ENCODE assay signal across 12 mouse cellular contexts in the genomic region with DNA sequence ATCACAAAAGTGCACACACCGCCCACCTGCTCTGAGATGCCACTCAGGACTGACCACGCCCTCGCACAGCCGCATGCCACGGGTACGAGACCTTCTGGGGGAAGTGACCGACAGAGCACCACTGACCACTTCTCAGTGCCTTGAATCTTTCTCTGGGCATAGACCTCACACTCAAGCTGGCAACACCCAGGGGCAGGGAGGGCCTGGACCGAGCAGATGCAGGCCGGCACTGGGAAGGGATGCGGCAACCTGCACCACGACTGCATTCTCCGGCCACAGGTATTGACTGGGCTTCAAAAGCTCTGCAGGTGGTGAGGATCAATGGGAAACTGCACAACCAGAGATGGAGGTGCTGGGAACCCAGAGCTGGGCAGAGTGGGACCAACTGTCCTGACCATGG. TPM values are rescaled to one million over a fixed set of nuclear protein-coding genes. Genes with fewer than 3 reads are reported as not detected.
"Had no signal": no experiment of that assay in that cellular context is flagged by ENCODE, and none has a peak within 500 bp of the region (broad histone marks: within the 10 kb centered on the region; RNA-seq: fewer than 3 reads in every experiment).

No protein-coding gene starts in this region.

- H3K4me3 ChIP-seq: neural tube, embryonic 13.5 days; neural tube, embryonic 15.5 days; stomach, embryonic 15.5 days had no signal

- H3K9me3 ChIP-seq: neural tube, embryonic 13.5 days; neural tube, embryonic 15.5 days; stomach, embryonic 15.5 days had no signal

- H3K9ac ChIP-seq: neural tube, embryonic 13.5 days; neural tube, embryonic 15.5 days; stomach, embryonic 15.5 days had no signal

- H3K27me3 ChIP-seq: neural tube, embryonic 13.5 days; neural tube, embryonic 15.5 days; stomach, embryonic 15.5 days had no signal

- H3K4me2 ChIP-seq: neural tube, embryonic 13.5 days; neural tube, embryonic 15.5 days; stomach, embryonic 15.5 days had no signal

- H3K4me1 ChIP-seq: neural tube, embryonic 13.5 days; neural tube, embryonic 15.5 days; stomach, embryonic 15.5 days had no signal

- H3K27ac ChIP-seq: neural tube, embryonic 13.5 days; neural tube, embryonic 15.5 days; stomach, embryonic 15.5 days; stomach, postnatal 0 days had no signal

RNA-seq across cellular contexts. Expression of a gene that starts 58.3 kb away (rescaled TPM):
- total RNA-seq: neutrophil, adult 5-6 weeks had no signal
- polyA plus RNA-seq: neural tube, embryonic 13.5 days; neural tube, embryonic 14.5 days; neural tube, embryonic 15.5 days; small intestine, adult 2 months; spleen, adult 2 months; stomach, embryonic 14.5 days; stomach, embryonic 15.5 days; stomach, embryonic 16.5 days; stomach, postnatal 0 days; thymus, postnatal 0 days; urinary bladder, adult 2 months had no signal
